Mouse (Mus musculus) forebrain, embryonic 10.5 days (tissue): ENCODE measurements around the gene Tatdn3. TPM values are rescaled to one million over a fixed set of nuclear protein-coding genes. Genes with fewer than 3 reads are reported as not detected.

ENCODE experiments used
- DNase-seq: peaks from one replicate; pipeline ENCODE4 v3.0.0-alpha.2; 2017; ENCODE audit warnings: low spot score; ENCODE audit errors: extremely low spot score
- H3K27ac ChIP-seq: fragments of 300-500 bp; sonication (generic); 2 replicates; pipeline ENCODE4 v1.5.1; 2016; ENCODE audit warnings: mild to moderate bottlenecking
- H3K27me3 ChIP-seq: fragments of 300-500 bp; sonication (generic); 2 replicates; pipeline ENCODE4 v1.6.1; 2016; ENCODE audit warnings: mild to moderate bottlenecking; ENCODE audit not compliant: poor library complexity, severe bottlenecking
- H3K36me3 ChIP-seq: fragments of 300-500 bp; sonication (generic); replicated peaks from 2 replicates; pipeline ENCODE4 v1.6.1; 2016; ENCODE audit warnings: mild to moderate bottlenecking, moderate library complexity
- H3K4me1 ChIP-seq: fragments of 300-500 bp; sonication (generic); 2 replicates; pipeline ENCODE4 v1.6.1; 2016
- H3K4me3 ChIP-seq: fragments of 300-500 bp; sonication (generic); 2 replicates; pipeline ENCODE4 v1.5.1; 2016; ENCODE audit warnings: mild to moderate bottlenecking, moderate library complexity
- H3K9me3 ChIP-seq: fragments of 300-500 bp; sonication (generic); 2 replicates; pipeline ENCODE4 v1.6.1; 2016; ENCODE audit warnings: mild to moderate bottlenecking, moderate library complexity
- WGBS: fragments of 180-500 bp; shearing (Covaris S2); methylation state at CpG from one replicate; pipeline ENCODE4 v1.1.7; 2016; 5-methylcytosine and 5-hydroxymethylcytosine counted together
- polyA plus RNA-seq: library from polyadenylated mRNA; unstranded; fragments of >200 nt; fragmentation: Nextera tagmentation; extraction: Ambion mirVana; gene quantifications from 2 replicates; pipeline ENCODE4 v1.2.1, GENCODE M21; 2016

Gene Tatdn3
- polyA plus RNA-seq, 1 experiment from 2014 or later, result 11.9 TPM

GRCm38 (mm10) chr1:191020217-191020924, 42.4 kb downstream of the Tatdn3 start:
- no peak for DNase-seq
- Histone ChIP-seq H3K36me3 (peaks cover 43% of the 10 kb centered on the region), H3K9me3 (no peaks in the 10 kb centered on the region), H3K27ac (no peak overlapping the region), H3K4me3 (no peak overlapping the region), H3K4me1 (peaks cover 13% of the 10 kb centered on the region), H3K27me3 (no peaks in the 10 kb centered on the region)
- WGBS, result 88% methylated on average over 3 of the region's 3 CpGs

DNA sequence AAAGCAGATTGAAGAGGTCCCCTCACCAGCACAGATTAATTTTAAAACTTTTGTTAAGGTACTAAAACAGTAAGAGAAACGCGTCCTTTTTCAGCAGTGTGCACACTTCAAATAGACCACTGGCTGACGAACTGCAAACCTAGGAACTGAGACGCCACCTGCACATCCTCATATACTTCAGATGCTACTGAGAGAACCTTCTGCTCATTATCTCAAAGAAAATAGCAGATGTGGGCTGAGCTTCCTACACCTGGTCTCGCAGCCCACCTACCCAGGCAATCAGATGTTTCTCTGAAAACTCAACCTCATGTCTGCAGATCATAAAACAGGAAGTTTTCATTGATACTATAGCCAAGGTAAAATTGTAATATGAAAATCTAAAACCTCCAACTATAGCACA, 42.9 kb downstream of the Tatdn3 start:
- Histone ChIP-seq H3K27me3 (no peaks in the 10 kb centered on the region), H3K9me3 (no peaks in the 10 kb centered on the region), H3K27ac (no peak overlapping the region), H3K4me3 (no peak overlapping the region), H3K36me3 (peaks cover 48% of the 10 kb centered on the region), H3K4me1 (peaks cover 8% of the 10 kb centered on the region)
- no peak for DNase-seq
- WGBS, result 93% methylated on average over 5 of the region's 5 CpGs

- Histone ChIP-seq H3K9me3 (no peaks in the 10 kb centered on the region), H3K4me3 (no peak overlapping the region), H3K27me3 (no peaks in the 10 kb centered on the region), H3K36me3 (peaks cover 70% of the 10 kb centered on the region), H3K4me1 (no peaks in the 10 kb centered on the region), H3K27ac (no peak overlapping the region)
- 95% methylated on average over 3 of the region's 3 CpGs for WGBS
- no peak for DNase-seq
These were observed 48.5 kb downstream of the Tatdn3 start for GRCm38 (mm10) chr1:191014271-191014670.

GRCm38 (mm10) chr1:191008707-191009106, 54.0 kb downstream of the Tatdn3 start:
- Histone ChIP-seq H3K4me1 (no peaks in the 10 kb centered on the region), H3K9me3 (peaks cover 3% of the 10 kb centered on the region; the same call in 1 of the 2 replicates), H3K27me3 (no peaks in the 10 kb centered on the region), H3K27ac (no peak overlapping the region), H3K4me3 (no peak overlapping the region), H3K36me3 (peaks cover 84% of the 10 kb centered on the region)
- no peak for DNase-seq
- 96% methylated on average over 5 of the region's 5 CpGs for WGBS

GRCm38 (mm10) chr1:191002201-191002600, 60.5 kb downstream of the Tatdn3 start:
- no peak for DNase-seq
- WGBS, result 63% methylated on average over 6 of the region's 6 CpGs
- Histone ChIP-seq H3K4me3 (no peak overlapping the region), H3K27ac (no peak overlapping the region), H3K4me1 (no peaks in the 10 kb centered on the region), H3K27me3 (no peaks in the 10 kb centered on the region), H3K36me3 (peaks cover 23% of the 10 kb centered on the region), H3K9me3 (peaks cover 7% of the 10 kb centered on the region; the same call in 1 of the 2 replicates)

DNA sequence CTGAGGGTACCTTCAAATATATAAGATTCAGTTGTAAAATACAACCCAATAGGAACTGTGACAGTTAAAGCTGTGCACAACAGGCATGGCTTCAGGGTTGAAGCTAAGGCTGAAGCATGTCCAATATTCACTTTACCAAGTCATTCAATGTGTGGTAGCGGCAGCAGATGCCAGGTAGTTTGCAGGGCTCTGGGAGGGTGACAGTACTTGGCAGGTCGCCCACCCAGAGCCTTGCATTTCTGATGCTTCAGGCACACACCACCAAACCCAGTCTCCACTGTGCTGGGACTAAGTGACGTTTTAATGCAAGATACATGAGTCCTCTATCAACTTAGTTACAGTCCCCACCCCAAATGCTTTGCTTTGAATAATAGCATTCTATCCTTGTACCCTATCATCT, 62.0 kb downstream of the Tatdn3 start:
- H3K36me3 ChIP-seq, result peaks cover 15% of the 10 kb centered on the region
- 85% methylated on average over 3 of the region's 3 CpGs for WGBS
- peaks cover 7% of the 10 kb centered on the region; the same call in 1 of the 2 replicates for H3K9me3 ChIP-seq
- no peak for DNase-seq
- H3K27me3 ChIP-seq, result no peaks in the 10 kb centered on the region
- no peak overlapping the region for H3K27ac ChIP-seq
- H3K4me1 ChIP-seq, result no peaks in the 10 kb centered on the region
- H3K4me3 ChIP-seq, result no peak overlapping the region

GRCm38 (mm10) chr1:190998027-190998426, 64.7 kb downstream of the Tatdn3 start:
- Histone ChIP-seq H3K36me3 (no peaks in the 10 kb centered on the region; the same call in 1 of the 2 replicates), H3K27me3 (no peaks in the 10 kb centered on the region), H3K4me1 (no peaks in the 10 kb centered on the region), H3K9me3 (peaks cover 7% of the 10 kb centered on the region; the same call in 1 of the 2 replicates), H3K4me3 (no peak overlapping the region), H3K27ac (no peak overlapping the region)
- no peak for DNase-seq
- 91% methylated on average over 1 of the region's 1 CpGs for WGBS

DNA sequence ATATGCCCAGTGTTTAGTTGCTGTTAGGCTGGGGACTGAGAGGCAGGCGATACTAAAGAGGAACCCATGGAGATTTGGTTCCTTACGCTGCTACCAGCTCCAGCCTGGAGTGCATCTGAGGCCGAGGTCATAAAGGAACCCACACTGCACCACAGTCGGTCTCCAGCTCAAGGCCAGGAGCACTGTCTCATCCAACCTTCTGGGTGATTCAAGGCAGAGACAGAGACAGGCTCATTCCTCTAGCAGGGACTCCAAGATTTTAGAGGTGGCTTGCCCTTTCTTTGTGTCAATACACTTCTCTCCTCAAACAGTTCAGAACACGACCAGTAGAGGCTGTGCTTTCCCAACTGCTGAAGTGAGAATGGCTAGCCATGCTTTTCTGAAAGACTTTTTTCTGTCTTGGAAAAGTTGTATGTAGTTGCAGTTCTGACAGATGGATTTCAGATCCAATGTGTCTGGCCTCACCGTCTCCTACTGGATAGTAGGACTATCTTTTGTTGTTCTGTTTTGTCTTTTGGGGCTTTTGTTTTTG, 66.3 kb downstream of the Tatdn3 start:
- H3K9me3 ChIP-seq, result peaks cover 7% of the 10 kb centered on the region; the same call in 1 of the 2 replicates
- no peaks in the 10 kb centered on the region for H3K27me3 ChIP-seq
- no peaks in the 10 kb centered on the region for H3K4me1 ChIP-seq
- H3K36me3 ChIP-seq, result no peaks in the 10 kb centered on the region
- no peak overlapping the region for H3K27ac ChIP-seq
- 76% methylated on average over 6 of the region's 6 CpGs for WGBS
- no peak overlapping the region for H3K4me3 ChIP-seq
- no peak for DNase-seq

Other genes starting within 250 kb of the Tatdn3 start
- 14.7 and 17.3 TPM in 2 replicates for gene Rps6kc1, start 151.2 kb downstream of the Tatdn3 start, polyA plus RNA-seq
- 50.8 and 52.7 TPM in 2 replicates for gene Angel2, start 137.8 kb downstream of the Tatdn3 start, polyA plus RNA-seq
- 39.0 and 39.7 TPM in 2 replicates for gene Vash2, start 83.6 kb downstream of the Tatdn3 start, polyA plus RNA-seq
- gene Flvcr1, start 36.8 kb downstream of the Tatdn3 start, polyA plus RNA-seq, result 8.2 and 8.5 TPM in 2 replicates
- gene Spata45, start 26.3 kb downstream of the Tatdn3 start, polyA plus RNA-seq, result not detected in 2 replicates
- gene Nsl1, start 80 bp upstream of the Tatdn3 start, polyA plus RNA-seq, result 38.2 and 39.0 TPM in 2 replicates
- gene Batf3, start 34.9 kb upstream of the Tatdn3 start, polyA plus RNA-seq, result 8.0 and 9.7 TPM in 2 replicates
- gene Fam71a, start 101.9 kb upstream of the Tatdn3 start, polyA plus RNA-seq, result not detected in 2 replicates
- 2.9 and 3.4 TPM in 2 replicates for gene Atf3, start 155.1 kb upstream of the Tatdn3 start, polyA plus RNA-seq